Mouse (Mus musculus) gastrocnemius, postnatal 14 days (tissue): Measurements from ENCODE around the gene Cotl1. TPM values are rescaled to one million over a fixed set of nuclear protein-coding genes. Genes with fewer than 3 reads are reported as not detected.
"Not testable (repeated sequence)": the region's sequence is repeated elsewhere in the genome, so short reads cannot be mapped to it uniquely, and the experiment has no call there.

Experiments used
- DNase-seq: peaks from one replicate; pipeline ENCODE4 v3.0.0; 2021; ENCODE audit warnings: mixed read lengths
- intact Hi-C: fragments of 180-260 bp; cut with DNase I; formaldehyde crosslinking; loops from one replicate; pipeline ENCODE4 v1.15.1; 2025; ENCODE audit warnings: low total_unique reads
- long read RNA-seq, 2 experiments: library from polyadenylated mRNA; stranded (forward); transcript quantifications; one replicate each; pipeline ENCODE4 v2.0.0; 2021
- total RNA-seq, 2 experiments: library from RNA; stranded (reverse); gene quantifications; 2 replicates each; pipeline ENCODE4 v1.2.3; 2021

The Cotl1 gene
- 10 to 100 TPM; 18.3 to 24.5 TPM for total RNA-seq
- long read RNA-seq, experiment 1, transcript Cotl1-201 (4 exons, 1,596 nt): major isoform, 5 of 8 reads
- long read RNA-seq, experiment 1, partial matches to known transcripts: 0 of 8 reads
- long read RNA-seq, experiment 1, other reads (novel, unspliced or antisense): 3 of 8 reads
- long read RNA-seq, experiment 2, transcript Cotl1-201 (4 exons, 1,596 nt): major isoform, 8 of 9 reads
- long read RNA-seq, experiment 2, partial matches to known transcripts: 0 of 9 reads
- long read RNA-seq, experiment 2, other reads (novel, unspliced or antisense): 1 of 9 reads

- peak; percentile 97 for DNase-seq
- intact Hi-C loops: loop anchor here (10.0 kb wide), 1 partner anchor 84 kb away; no protein-coding TSS in a partner anchor
Observed at GRCm38 (mm10) chr8:119840275-119840808, at the start of gene Cotl1. TSS of gene Cotl1 (minus strand) at chr8:119840544.

- intact Hi-C loops: no loop called here
Observed at GRCm38 (mm10) chr8:119888012-119888411, 47.7 kb upstream of the Cotl1 start.

GRCm38 (mm10) chr8:119887130-119887529, 46.8 kb upstream of the Cotl1 start:
- intact Hi-C loops: no loop called here
- no peak for DNase-seq

More at GRCm38 (mm10) chr8:119888012-119888411, 47.7 kb upstream of the Cotl1 start:
- no peak for DNase-seq

- intact Hi-C loops: no loop called here
- peak; percentile 54 for DNase-seq
Observed at GRCm38 (mm10) chr8:119885612-119886011, 45.3 kb upstream of the Cotl1 start.

GRCm38 (mm10) chr8:119883281-119883680, 42.9 kb upstream of the Cotl1 start:
- intact Hi-C loops: no loop called here

GRCm38 (mm10) chr8:119881917-119882316, 41.6 kb upstream of the Cotl1 start:
- DNase-seq: no peak
- intact Hi-C loops: no loop called here

More at GRCm38 (mm10) chr8:119883281-119883680, 42.9 kb upstream of the Cotl1 start:
- DNase-seq: no peak

- intact Hi-C loops: no loop called here
Observed at GRCm38 (mm10) chr8:119881301-119881700, 41.0 kb upstream of the Cotl1 start.

GRCm38 (mm10) chr8:119873181-119873580, 32.8 kb upstream of the Cotl1 start:
- DNase-seq: no peak
- intact Hi-C loops: no loop called here

More at GRCm38 (mm10) chr8:119881301-119881700, 41.0 kb upstream of the Cotl1 start:
- no peak for DNase-seq

- intact Hi-C loops: no loop called here
- no peak for DNase-seq
Observed at GRCm38 (mm10) chr8:119869616-119870015, 29.3 kb upstream of the Cotl1 start.

- intact Hi-C loops: no loop called here
- no peak for DNase-seq
Observed at GRCm38 (mm10) chr8:119862749-119863148, 22.4 kb upstream of the Cotl1 start.

GRCm38 (mm10) chr8:119862390-119862734, 22.0 kb upstream of the Cotl1 start:
- DNase-seq: no peak
- intact Hi-C loops: no loop called here

- peak; percentile 98 for DNase-seq
- intact Hi-C loops: no loop called here
Observed at GRCm38 (mm10) chr8:119861706-119862389, 21.5 kb upstream of the Cotl1 start, which contains the start of gene Klhl36. TSS of gene Klhl36 (plus strand) at chr8:119862266.

- no peak for DNase-seq
- intact Hi-C loops: no loop called here
Observed at GRCm38 (mm10) chr8:119857767-119858166, 17.4 kb upstream of the Cotl1 start.

GRCm38 (mm10) chr8:119855656-119856055, 15.3 kb upstream of the Cotl1 start:
- peak; percentile 61 for DNase-seq
- intact Hi-C loops: no loop called here

- intact Hi-C loops: no loop called here
- DNase-seq: peak; percentile 25
Observed at GRCm38 (mm10) chr8:119854035-119854434, 13.7 kb upstream of the Cotl1 start.

- no peak for DNase-seq
- intact Hi-C loops: no loop called here
Observed at GRCm38 (mm10) chr8:119853521-119853920, 13.2 kb upstream of the Cotl1 start.

- DNase-seq: no peak
- intact Hi-C loops: loop anchor here (2.0 to 10.0 kb wide), 2 partner anchors 65 to 77 kb away; no protein-coding TSS in a partner anchor
Observed at GRCm38 (mm10) chr8:119847232-119847922, 7.0 kb upstream of the Cotl1 start.

GRCm38 (mm10) chr8:119845741-119846140, 5.4 kb upstream of the Cotl1 start:
- intact Hi-C loops: loop anchor here (2.0 to 10.0 kb wide), 2 partner anchors 63 to 79 kb away; no protein-coding TSS in a partner anchor
- DNase-seq: not testable (repeated sequence)

- intact Hi-C loops: loop anchor here (10.0 kb wide), 1 partner anchor 80 kb away; no protein-coding TSS in a partner anchor
- DNase-seq: no peak
Observed at GRCm38 (mm10) chr8:119844577-119844976, 4.2 kb upstream of the Cotl1 start.

- DNase-seq: peak; percentile 78
- intact Hi-C loops: loop anchor here (10.0 kb wide), 1 partner anchor 81 kb away; no protein-coding TSS in a partner anchor
Observed at GRCm38 (mm10) chr8:119843444-119843843, 3.1 kb upstream of the Cotl1 start.
